Mouse (Mus musculus): ENCODE measurements around the gene Wdr5b.

Gene Wdr5b

DNA sequence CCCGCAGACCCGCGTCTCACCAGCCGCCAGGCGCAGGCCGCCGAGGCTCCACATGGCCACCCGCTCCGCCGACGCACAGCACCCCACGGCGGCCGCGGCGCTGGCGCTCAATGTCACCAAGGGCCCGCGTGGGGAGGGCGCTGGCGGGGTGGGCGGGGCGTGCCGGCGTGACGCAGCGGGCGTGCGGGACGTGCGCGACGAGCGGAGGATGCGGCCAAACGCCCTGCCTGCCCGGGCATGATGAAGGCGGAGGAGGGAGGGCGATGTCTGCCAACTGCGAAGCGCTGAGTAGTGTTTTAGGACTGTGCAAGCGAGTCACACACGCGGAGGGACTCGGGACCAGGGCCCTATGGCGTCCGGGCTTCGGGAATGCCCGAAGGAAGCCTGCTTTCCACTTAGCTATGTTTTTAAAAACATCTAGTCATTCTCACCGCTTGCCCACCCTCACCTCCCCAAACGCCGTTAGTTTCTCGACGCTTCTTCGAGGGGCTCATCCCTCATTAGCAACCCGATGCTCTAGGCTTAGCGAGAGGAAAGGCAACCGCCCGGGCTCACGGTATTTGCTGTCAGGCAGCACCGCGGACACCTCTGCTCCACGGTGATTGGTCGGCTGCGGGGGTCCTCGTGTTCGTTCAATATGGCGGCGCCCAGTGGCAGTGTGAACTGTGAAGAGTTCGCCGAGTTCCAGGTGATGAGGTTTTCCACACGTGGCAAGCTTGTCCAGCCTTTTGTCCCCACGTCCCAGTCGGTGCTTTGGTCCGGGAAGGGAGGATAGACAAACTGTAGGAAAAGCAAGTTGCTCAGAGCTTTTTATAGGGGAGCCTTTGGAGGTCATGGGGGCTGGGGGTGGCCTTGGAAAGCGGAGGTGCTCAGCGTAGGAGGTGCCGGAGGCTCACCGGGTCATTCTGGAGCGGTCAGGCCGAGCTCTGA lies 30.7 kb downstream of the Wdr5b start, which contains the start of the genes Fam162a and Ccdc58:
TSS of gene Fam162a (minus strand) at position 145 of the 930 bp plus-strand sequence.
TSS of gene Ccdc58 (plus strand) at position 236 of the 930 bp plus-strand sequence.
- DNase-seq, result peak; percentile 95

DNA sequence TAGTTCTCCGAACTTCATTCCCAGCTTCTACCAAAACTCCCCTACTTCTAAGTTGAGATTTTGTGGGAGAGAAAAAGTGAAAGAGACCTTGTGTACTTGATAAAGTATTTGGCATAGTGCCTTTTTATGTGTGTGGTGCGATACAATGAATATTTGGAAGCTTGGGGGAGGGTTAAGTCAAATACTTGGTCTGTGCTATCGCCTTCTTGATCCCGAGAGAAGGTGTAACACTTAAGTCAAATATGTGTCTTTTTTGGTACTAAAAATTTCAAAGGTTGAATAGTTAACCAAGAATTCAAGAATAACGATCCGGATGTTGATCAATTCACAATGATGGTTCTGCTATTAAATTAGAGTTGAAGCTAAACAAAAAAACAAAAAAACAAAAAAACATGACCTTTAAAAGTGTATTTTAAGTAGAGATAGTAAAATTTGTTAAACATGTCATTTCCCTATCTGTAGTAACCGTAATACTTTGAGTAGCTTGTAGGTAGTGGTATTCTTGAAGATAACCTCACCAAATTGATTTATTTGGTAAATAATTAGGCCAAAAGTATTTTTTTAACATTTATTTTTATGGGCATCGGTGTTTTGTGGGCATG lies 31.5 kb downstream of the Wdr5b start:
- DNase-seq, result no peak

DNA sequence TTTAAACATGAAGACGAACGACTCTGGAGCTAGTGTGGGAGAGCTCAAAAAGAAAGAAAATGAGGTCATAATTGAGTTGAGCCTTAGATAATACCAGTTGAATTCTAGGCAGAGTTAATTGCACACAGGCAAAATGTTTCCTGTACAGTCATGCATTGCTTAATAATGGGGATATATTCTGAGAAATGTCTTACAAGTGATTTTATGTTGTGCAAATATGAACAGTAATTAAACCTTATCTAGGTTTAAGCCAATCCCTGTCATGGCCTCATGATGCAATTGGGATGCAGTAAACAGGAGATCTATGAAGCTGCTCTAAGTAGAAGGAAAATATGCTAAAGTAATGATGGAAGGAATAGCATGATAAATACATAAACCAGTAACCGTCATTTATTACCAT lies 33.8 kb downstream of the Wdr5b start:
- DNase-seq, result no peak

DNA sequence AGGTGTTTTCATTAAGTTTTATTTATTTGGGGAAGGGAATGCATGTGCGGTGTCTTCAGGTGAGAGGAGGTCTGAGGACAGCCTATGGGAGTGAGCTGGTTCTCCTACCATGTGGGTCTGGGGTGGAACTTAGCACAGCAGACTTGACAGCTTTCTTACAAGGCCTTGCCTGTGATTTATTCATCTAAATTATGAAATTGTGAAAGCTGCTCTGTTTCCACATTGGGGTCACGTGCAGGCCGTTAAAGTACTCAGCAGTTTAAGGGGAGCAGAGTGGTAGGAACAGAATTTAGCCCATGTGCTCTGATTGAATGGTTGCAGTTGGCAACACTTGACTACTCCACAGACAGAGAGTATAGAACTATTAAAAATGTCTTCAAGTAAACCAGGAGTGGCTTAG lies 38.9 kb downstream of the Wdr5b start:
- no peak for DNase-seq

DNA sequence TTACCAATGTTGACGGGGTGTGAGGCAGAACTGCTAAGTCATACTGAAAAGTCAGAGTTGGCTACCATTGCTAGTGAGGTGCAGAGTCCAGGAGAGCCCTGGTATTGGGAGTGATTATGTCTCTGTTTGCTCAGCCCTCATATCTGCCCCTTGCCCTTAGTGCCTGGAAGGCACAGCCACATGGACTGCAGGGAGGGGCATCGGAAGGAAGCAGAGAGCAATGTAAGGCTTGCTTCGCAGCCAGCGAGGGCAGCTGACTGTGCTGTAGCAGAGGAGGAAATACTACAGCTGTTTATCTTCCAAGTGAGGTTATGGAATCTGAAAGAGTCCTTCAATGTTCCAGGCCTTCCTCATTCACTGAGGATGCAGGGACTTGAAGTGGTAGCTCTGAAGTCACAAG lies 46.9 kb downstream of the Wdr5b start:
- DNase-seq, result peak; percentile 32

DNA sequence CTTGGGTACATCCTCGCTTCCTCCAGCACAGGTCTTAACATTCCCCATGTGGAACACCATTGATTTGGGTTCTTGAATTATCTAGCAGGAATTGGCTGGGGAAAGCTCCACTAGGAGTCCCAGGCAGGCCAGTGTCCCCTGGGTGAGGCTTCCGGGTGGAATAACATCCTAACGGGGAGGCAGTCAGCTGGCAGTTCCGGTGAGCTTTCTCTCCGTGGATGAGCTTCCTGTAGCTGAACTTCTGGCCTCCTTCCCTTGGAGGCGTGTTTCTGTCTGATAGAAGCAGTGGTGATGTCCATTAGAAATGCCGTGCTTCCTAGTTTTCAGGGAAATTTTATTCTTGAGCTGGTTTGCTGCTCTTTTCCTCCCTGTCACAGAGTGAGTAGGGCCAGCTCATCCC lies 48.1 kb downstream of the Wdr5b start:
- DNase-seq, result peak; percentile 43

DNA sequence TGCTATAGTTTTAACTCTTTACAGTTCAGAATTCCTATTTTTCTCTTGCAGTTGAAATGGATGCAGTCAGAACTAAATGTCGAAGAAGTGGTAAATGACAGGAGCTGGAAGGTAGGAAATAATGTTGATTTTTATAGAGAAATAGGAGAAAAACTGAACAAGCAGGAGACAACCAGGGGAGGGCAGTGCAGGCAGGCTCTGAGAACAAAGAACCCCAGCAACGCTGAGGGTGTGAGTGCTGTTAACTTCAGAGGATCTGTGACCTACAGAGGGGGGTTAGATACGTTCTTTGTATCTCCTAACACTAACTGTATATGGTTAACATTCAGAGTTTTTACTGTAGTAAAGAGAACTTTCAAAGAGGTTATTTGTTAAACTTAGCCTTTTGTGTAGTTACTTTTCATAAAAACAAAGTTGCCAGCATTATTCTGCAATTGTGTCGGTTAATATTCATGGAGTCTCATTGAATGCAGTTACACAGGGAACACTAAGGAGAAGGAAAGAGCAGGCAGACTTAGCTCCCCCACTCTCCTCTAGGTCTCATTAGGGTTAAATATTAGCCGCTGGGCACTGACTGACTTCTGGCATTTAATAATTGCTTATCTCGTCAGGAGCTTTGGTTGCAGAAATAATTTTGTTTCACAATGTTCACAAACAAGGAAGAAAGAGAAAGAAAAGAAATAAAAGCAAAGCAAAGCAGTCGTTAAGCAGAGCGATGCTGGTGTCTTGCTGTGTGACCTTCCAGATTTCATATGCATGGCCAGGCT lies 49.0 kb downstream of the Wdr5b start:
- DNase-seq, result peak; percentile 41

DNA sequence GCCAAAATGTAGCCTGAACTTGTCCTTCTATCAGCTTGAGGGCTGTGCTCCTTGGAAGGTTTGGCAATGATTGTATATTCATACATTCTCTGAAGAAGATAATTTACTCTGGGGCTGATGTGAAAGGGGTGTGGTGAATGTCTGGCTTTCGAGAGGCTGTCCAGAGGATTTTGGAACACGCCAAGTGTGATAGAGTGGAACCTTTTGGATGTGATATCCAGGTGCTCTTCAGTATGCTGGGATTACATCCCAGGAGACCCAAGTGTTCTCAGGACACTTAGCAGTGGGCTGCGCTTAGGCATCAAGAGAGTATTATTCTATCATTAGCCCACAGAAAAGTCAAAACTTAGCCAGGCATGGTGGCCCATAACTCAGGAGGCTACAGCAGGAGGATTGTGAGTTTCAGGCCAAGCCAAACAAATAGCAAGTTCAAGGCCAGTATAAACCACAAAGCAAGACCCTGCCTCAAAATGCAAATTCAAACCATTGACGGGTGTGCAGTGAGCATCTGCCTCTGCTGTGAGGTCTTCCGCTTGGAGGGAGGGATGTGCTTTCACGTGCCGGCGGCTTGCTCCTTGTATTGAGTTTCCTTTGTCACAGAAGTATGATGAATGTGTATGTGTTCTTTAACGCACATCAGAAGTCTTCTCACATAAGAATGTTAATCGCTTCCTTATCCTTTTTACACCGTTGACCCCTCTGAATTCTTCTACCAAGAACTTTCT lies 50.0 kb downstream of the Wdr5b start:
- DNase-seq, result no peak

Data from kidney, postnatal 14 days (tissue).